Mouse (Mus musculus): ENCODE data around the gene Usp46. TPM values are rescaled to one million over a fixed set of nuclear protein-coding genes. Genes with fewer than 3 reads are reported as not detected.
"Not testable (repeated sequence)": the region's sequence is repeated elsewhere in the genome, so short reads cannot be mapped to it uniquely, and the experiment has no call there.

Usp46 gene
- total RNA-seq, 2 experiments from 2014 or later = 47.1 to 50.5 TPM

- DNase-seq = no peak
- intact Hi-C loops (cut with DNase I) = no loop called here
These were observed 98.9 kb downstream of the Usp46 start for GRCm38 (mm10) chr5:73969338-73969737.

GRCm38 (mm10) chr5:73959779-73960178 is 108.5 kb downstream of the Usp46 start:
- no peak for DNase-seq
- intact Hi-C loops (cut with DNase I) = no loop called here

GRCm38 (mm10) chr5:73958614-73959013 is 109.6 kb downstream of the Usp46 start:
- DNase-seq; intact Hi-C loops (cut with DNase I): not testable (repeated sequence)

GRCm38 (mm10) chr5:73958096-73958495 is 110.1 kb downstream of the Usp46 start:
- DNase-seq = no peak
- intact Hi-C loops (cut with DNase I) = no loop called here

- DNase-seq = no peak
- intact Hi-C loops (cut with DNase I) = no loop called here
These were observed 112.5 kb downstream of the Usp46 start for GRCm38 (mm10) chr5:73955691-73956090.

- DNase-seq = no peak
- intact Hi-C loops (cut with DNase I) = no loop called here
These were observed 113.2 kb downstream of the Usp46 start for GRCm38 (mm10) chr5:73955005-73955404.

GRCm38 (mm10) chr5:73953066-73953614 is 115.1 kb downstream of the Usp46 start:
- intact Hi-C loops (cut with DNase I) = no loop called here
- DNase-seq = no peak

GRCm38 (mm10) chr5:73951649-73952000 is 116.6 kb downstream of the Usp46 start:
- DNase-seq = no peak

GRCm38 (mm10) chr5:73950809-73951648 is 117.2 kb downstream of the Usp46 start:
- no peak for DNase-seq
- intact Hi-C loops (cut with DNase I) = no loop called here

More at GRCm38 (mm10) chr5:73951649-73952000, 116.6 kb downstream of the Usp46 start:
- intact Hi-C loops (cut with DNase I) = no loop called here

Other genes starting within 250 kb of the Usp46 start
- 10 to 100 TPM; 46.0 to 59.9 TPM for gene Rasl11b, start 126.9 kb upstream of the Usp46 start, total RNA-seq (2021)

Data from heart, postnatal 10 days (tissue).